Mouse (Mus musculus): ENCODE data around the gene Frmd7.

- TF ChIP-seq CTCF (IDR thresholded peaks at IDR 0.05; ENCODE audit: borderline replicate concordance, extremely low read depth, insufficient read depth, insufficient read length): no peak
- TF ChIP-seq POLR2A (IDR thresholded peaks at IDR 0.05; ENCODE audit: borderline replicate concordance, extremely low read depth, insufficient read depth, insufficient read length, poor library complexity, severe bottlenecking): no peak
These were observed 91.9 kb downstream of the Frmd7 start for GRCm38 (mm10) chrX:50850428-50851184.

All from brain, embryonic 14.5 days (tissue).